Mouse (Mus musculus) limb, embryonic 15.5 days (tissue): ENCODE results near the gene Zfp704. TPM values are rescaled to one million over a fixed set of nuclear protein-coding genes. Genes with fewer than 3 reads are reported as not detected.
"Not testable (repeated sequence)": the region's sequence is repeated elsewhere in the genome, so short reads cannot be mapped to it uniquely, and the experiment has no call there.

Experiments used
- ATAC-seq: fragments of 200-750 bp; cut with Nextera tagmentation; 2 replicates; pipeline ENCODE4 v1.8.0; 2017; ENCODE audit warnings: low read depth, moderate TSS enrichment; ENCODE audit not compliant: insufficient number of reproducible peaks, low FRiP score, low TSS enrichment
- H3K27ac ChIP-seq: fragments of 300-500 bp; sonication (generic); 2 replicates; pipeline ENCODE4 v1.5.1; 2015; ENCODE audit warnings: moderate library complexity, mild to moderate bottlenecking, inconsistent platforms
- H3K27me3 ChIP-seq: fragments of 300-500 bp; sonication (generic); 2 replicates; pipeline ENCODE4 v1.6.1; 2015; ENCODE audit warnings: inconsistent platforms
- H3K36me3 ChIP-seq: fragments of 300-500 bp; sonication (generic); 2 replicates; pipeline ENCODE4 v1.6.1; 2015; ENCODE audit warnings: inconsistent platforms
- H3K4me1 ChIP-seq: fragments of 300-500 bp; sonication (generic); 2 replicates; pipeline ENCODE4 v1.6.1; 2015; ENCODE audit warnings: inconsistent platforms
- H3K4me2 ChIP-seq: fragments of 300-500 bp; sonication (generic); 2 replicates; pipeline ENCODE4 v1.6.1; 2015; ENCODE audit warnings: mild to moderate bottlenecking, inconsistent platforms
- H3K4me3 ChIP-seq: fragments of 300-500 bp; sonication (generic); 2 replicates; pipeline ENCODE4 v1.5.1; 2015; ENCODE audit warnings: mild to moderate bottlenecking, inconsistent platforms
- H3K9ac ChIP-seq: fragments of 300-500 bp; sonication (generic); 2 replicates; pipeline ENCODE4 v1.6.1; 2015; ENCODE audit warnings: inconsistent platforms
- H3K9me3 ChIP-seq: fragments of 300-500 bp; sonication (generic); 2 replicates; pipeline ENCODE4 v1.6.1; 2016; ENCODE audit warnings: inconsistent platforms
- WGBS: fragments of 180-500 bp; shearing (Covaris S2); methylation state at CpG from one replicate; pipeline ENCODE4 v1.1.7; 2015; 5-methylcytosine and 5-hydroxymethylcytosine counted together
- polyA plus RNA-seq: library from polyadenylated mRNA; unstranded; fragments of >200 nt; fragmentation: Nextera tagmentation; extraction: Ambion mirVana; gene quantifications from 2 replicates; pipeline ENCODE4 v1.2.1, GENCODE M21; 2015

Gene Zfp704
- polyA plus RNA-seq, 1 experiment from 2014 or later: 9.4 TPM

GRCm38 (mm10) chr3:9570782-9571181 is 39.1 kb downstream of the Zfp704 start:
- Histone ChIP-seq H3K4me3 (no peak overlapping the region), H3K4me1 (peaks cover 51% of the 10 kb centered on the region), H3K27ac (no peak overlapping the region)

GRCm38 (mm10) chr3:9569706-9570105 is 40.2 kb downstream of the Zfp704 start:
- not testable (repeated sequence) for H3K27ac ChIP-seq, H3K9ac ChIP-seq, H3K4me2 ChIP-seq, H3K36me3 ChIP-seq, H3K9me3 ChIP-seq, H3K4me3 ChIP-seq, H3K27me3 ChIP-seq, ATAC-seq
- 92% methylated on average over 4 of the region's 4 CpGs for WGBS
- peaks cover 40% of the 10 kb centered on the region for H3K4me1 ChIP-seq

More at GRCm38 (mm10) chr3:9570782-9571181, 39.1 kb downstream of the Zfp704 start:
- ATAC-seq: no peak
- Histone ChIP-seq H3K27me3 (no peaks in the 10 kb centered on the region), H3K9me3 (no peaks in the 10 kb centered on the region), H3K9ac (no peak overlapping the region), H3K4me2 (no peak overlapping the region), H3K36me3 (no peaks in the 10 kb centered on the region)
- 93% methylated on average over 4 of the region's 4 CpGs for WGBS

GRCm38 (mm10) chr3:9568565-9569228 is 41.2 kb downstream of the Zfp704 start:
- WGBS: 34% methylated on average over 10 of the region's 10 CpGs
- no peak for ATAC-seq

GRCm38 (mm10) chr3:9567948-9568347 is 41.9 kb downstream of the Zfp704 start:
- Histone ChIP-seq H3K4me2 (no peak overlapping the region), H3K9me3 (no peaks in the 10 kb centered on the region), H3K4me1 (peaks cover 28% of the 10 kb centered on the region), H3K4me3 (no peak overlapping the region), H3K36me3 (0 out of 2 replicates have a peak, but pooled peaks cover 6% of the 10 kb centered on the region), H3K27ac (no peak overlapping the region), H3K9ac (no peak overlapping the region), H3K27me3 (no peaks in the 10 kb centered on the region)
- 72% methylated on average over 8 of the region's 8 CpGs for WGBS
- no peak for ATAC-seq

More at GRCm38 (mm10) chr3:9568565-9569228, 41.2 kb downstream of the Zfp704 start:
- Histone ChIP-seq H3K9ac (no peak overlapping the region), H3K27me3 (no peaks in the 10 kb centered on the region), H3K36me3 (0 out of 2 replicates have a peak, but pooled peaks cover 6% of the 10 kb centered on the region), H3K9me3 (no peaks in the 10 kb centered on the region), H3K27ac (peak overlapping the region; percentile 51; the same call in 1 of the 2 replicates), H3K4me3 (no peak overlapping the region), H3K4me1 (peaks cover 32% of the 10 kb centered on the region), H3K4me2 (0 out of 2 replicates have a peak overlapping the region, but pooled peaks have one; percentile 14)

- Histone ChIP-seq H3K36me3 (0 out of 2 replicates have a peak, but pooled peaks cover 6% of the 10 kb centered on the region), H3K9ac (no peak overlapping the region), H3K27ac (no peak overlapping the region), H3K4me3 (no peak overlapping the region), H3K27me3 (no peaks in the 10 kb centered on the region), H3K4me2 (no peak overlapping the region), H3K4me1 (peaks cover 24% of the 10 kb centered on the region; the same call in 1 of the 2 replicates), H3K9me3 (no peaks in the 10 kb centered on the region)
- WGBS: 73% methylated on average over 3 of the region's 3 CpGs
- no peak for ATAC-seq
Observed at GRCm38 (mm10) chr3:9566831-9567230, 43.1 kb downstream of the Zfp704 start.

GRCm38 (mm10) chr3:9563562-9563961 is 46.3 kb downstream of the Zfp704 start:
- Histone ChIP-seq H3K4me2 (no peak overlapping the region), H3K4me3 (no peak overlapping the region), H3K9me3 (no peaks in the 10 kb centered on the region), H3K27me3 (no peaks in the 10 kb centered on the region), H3K36me3 (0 out of 2 replicates have a peak, but pooled peaks cover 6% of the 10 kb centered on the region), H3K9ac (no peak overlapping the region), H3K27ac (no peak overlapping the region), H3K4me1 (peaks cover 14% of the 10 kb centered on the region; the same call in 1 of the 2 replicates)
- ATAC-seq: no peak
- WGBS: 85% methylated on average over 7 of the region's 7 CpGs

- ATAC-seq: no peak
- Histone ChIP-seq H3K4me1 (peaks cover 6% of the 10 kb centered on the region; the same call in 1 of the 2 replicates), H3K9ac (no peak overlapping the region), H3K27ac (no peak overlapping the region), H3K36me3 (0 out of 2 replicates have a peak, but pooled peaks cover 6% of the 10 kb centered on the region), H3K27me3 (no peaks in the 10 kb centered on the region), H3K9me3 (no peaks in the 10 kb centered on the region), H3K4me2 (no peak overlapping the region), H3K4me3 (no peak overlapping the region)
- 78% methylated on average over 11 of the region's 11 CpGs for WGBS
Observed at GRCm38 (mm10) chr3:9562649-9563328, 47.1 kb downstream of the Zfp704 start.

GRCm38 (mm10) chr3:9557778-9558560 is 51.9 kb downstream of the Zfp704 start:
- no peak for ATAC-seq
- Histone ChIP-seq H3K36me3 (no peaks in the 10 kb centered on the region), H3K27me3 (no peaks in the 10 kb centered on the region), H3K4me2 (no peak overlapping the region), H3K4me3 (no peak overlapping the region), H3K9me3 (no peaks in the 10 kb centered on the region), H3K27ac (no peak overlapping the region), H3K4me1 (0 out of 2 replicates have a peak, but pooled peaks cover 2% of the 10 kb centered on the region), H3K9ac (no peak overlapping the region)
- WGBS: 38% methylated on average over 6 of the region's 6 CpGs

GRCm38 (mm10) chr3:9556137-9556536 is 53.7 kb downstream of the Zfp704 start:
- H3K36me3 ChIP-seq: 0 out of 2 replicates have a peak, but pooled peaks cover 3% of the 10 kb centered on the region
- H3K4me2 ChIP-seq: no peak overlapping the region
- H3K27ac ChIP-seq: no peak overlapping the region
- H3K27me3 ChIP-seq: no peaks in the 10 kb centered on the region
- H3K4me1 ChIP-seq: 0 out of 2 replicates have a peak, but pooled peaks cover 3% of the 10 kb centered on the region
- H3K9ac ChIP-seq: no peak overlapping the region
- H3K9me3 ChIP-seq: no peaks in the 10 kb centered on the region
- 69% methylated on average over 5 of the region's 5 CpGs for WGBS
- ATAC-seq: no peak
- H3K4me3 ChIP-seq: no peak overlapping the region

- Histone ChIP-seq H3K27ac (no peak overlapping the region), H3K4me2 (no peak overlapping the region), H3K4me1 (peaks cover 9% of the 10 kb centered on the region; the same call in 1 of the 2 replicates), H3K4me3 (no peak overlapping the region), H3K9ac (no peak overlapping the region), H3K9me3 (no peaks in the 10 kb centered on the region), H3K36me3 (0 out of 2 replicates have a peak, but pooled peaks cover 3% of the 10 kb centered on the region), H3K27me3 (no peaks in the 10 kb centered on the region)
- WGBS: 90% methylated on average over 6 of the region's 6 CpGs
- no peak for ATAC-seq
Observed at GRCm38 (mm10) chr3:9554916-9555315, 55.0 kb downstream of the Zfp704 start.

- H3K27me3 ChIP-seq: no peaks in the 10 kb centered on the region
- no peak for ATAC-seq
- no peaks in the 10 kb centered on the region for H3K9me3 ChIP-seq
- H3K4me3 ChIP-seq: no peak overlapping the region
- no peak overlapping the region for H3K9ac ChIP-seq
- 70% methylated on average over 8 of the region's 8 CpGs for WGBS
- H3K36me3 ChIP-seq: 0 out of 2 replicates have a peak, but pooled peaks cover 3% of the 10 kb centered on the region
- H3K4me1 ChIP-seq: peaks cover 18% of the 10 kb centered on the region
- H3K27ac ChIP-seq: no peak overlapping the region
- H3K4me2 ChIP-seq: no peak overlapping the region
Observed at GRCm38 (mm10) chr3:9552332-9552731, 57.6 kb downstream of the Zfp704 start.
